Mouse (Mus musculus) embryonic facial prominence, embryonic 11.5 days (tissue): Measurements from ENCODE around the gene Tnip1. TPM values are rescaled to one million over a fixed set of nuclear protein-coding genes. Genes with fewer than 3 reads are reported as not detected.

Source experiments
- ATAC-seq: fragments of 200-750 bp; cut with Nextera tagmentation; replicated peaks from 2 replicates; pipeline ENCODE4 v1.8.0; 2017; ENCODE audit warnings: low read depth; ENCODE audit not compliant: insufficient number of reproducible peaks, low FRiP score, low TSS enrichment
- DNase-seq: peaks from one replicate; pipeline ENCODE4 v3.0.0-alpha.2; 2015; ENCODE audit warnings: low spot score
- H3K27ac ChIP-seq: fragments of 300-500 bp; sonication (generic); replicated peaks from 2 replicates; pipeline ENCODE4 v1.5.1; 2014; ENCODE audit warnings: mild to moderate bottlenecking, low read depth, low read length, control low read depth
- H3K27me3 ChIP-seq: fragments of 300-500 bp; sonication (generic); 2 replicates; pipeline ENCODE4 v1.6.1; 2014; ENCODE audit warnings: mild to moderate bottlenecking, low read length, moderate library complexity, mixed read lengths; ENCODE audit not compliant: control insufficient read depth, insufficient read depth
- H3K36me3 ChIP-seq: fragments of 300-500 bp; sonication (generic); replicated peaks from 2 replicates; pipeline ENCODE4 v1.6.1; 2014; ENCODE audit warnings: low read depth, mild to moderate bottlenecking, low read length, moderate library complexity, mixed read lengths; ENCODE audit not compliant: control insufficient read depth, insufficient read depth
- H3K4me1 ChIP-seq: fragments of 300-500 bp; sonication (generic); 2 replicates; pipeline ENCODE4 v1.6.1; 2014; ENCODE audit warnings: low read length, mixed read lengths; ENCODE audit not compliant: control insufficient read depth, insufficient read depth
- H3K4me2 ChIP-seq: fragments of 300-500 bp; sonication (generic); 2 replicates; pipeline ENCODE4 v1.6.1; 2014; ENCODE audit warnings: low read depth, mild to moderate bottlenecking, control low read depth, low read length, moderate library complexity
- H3K4me3 ChIP-seq: fragments of 300-500 bp; sonication (generic); 2 replicates; pipeline ENCODE4 v1.5.1; 2014; ENCODE audit warnings: low read depth, low read length, control low read depth
- H3K9ac ChIP-seq: fragments of 300-500 bp; sonication (generic); replicated peaks from 2 replicates; pipeline ENCODE4 v1.6.1; 2014; ENCODE audit warnings: mild to moderate bottlenecking, control low read depth, low read length
- H3K9me3 ChIP-seq: fragments of 300-500 bp; sonication (generic); replicated peaks from 2 replicates; pipeline ENCODE4 v1.6.1; 2016; ENCODE audit warnings: mild to moderate bottlenecking, low read length, inconsistent platforms, mixed read lengths; ENCODE audit not compliant: control insufficient read depth
- WGBS: fragments of 180-500 bp; shearing (Covaris S2); extraction: QIAGEN DNeasy Blood & Tissue Kit; methylation state at CpG from one replicate; pipeline ENCODE4 v1.1.7; 2014; 5-methylcytosine and 5-hydroxymethylcytosine counted together
- polyA plus RNA-seq: library from polyadenylated mRNA; unstranded; fragments of >200 nt; fragmentation: Nextera tagmentation; extraction: Ambion mirVana; gene quantifications from 2 replicates; pipeline ENCODE4 v1.2.1, GENCODE M21; 2014

Tnip1 gene
- polyA plus RNA-seq = 9.1 and 11.6 TPM in 2 replicates

DNA sequence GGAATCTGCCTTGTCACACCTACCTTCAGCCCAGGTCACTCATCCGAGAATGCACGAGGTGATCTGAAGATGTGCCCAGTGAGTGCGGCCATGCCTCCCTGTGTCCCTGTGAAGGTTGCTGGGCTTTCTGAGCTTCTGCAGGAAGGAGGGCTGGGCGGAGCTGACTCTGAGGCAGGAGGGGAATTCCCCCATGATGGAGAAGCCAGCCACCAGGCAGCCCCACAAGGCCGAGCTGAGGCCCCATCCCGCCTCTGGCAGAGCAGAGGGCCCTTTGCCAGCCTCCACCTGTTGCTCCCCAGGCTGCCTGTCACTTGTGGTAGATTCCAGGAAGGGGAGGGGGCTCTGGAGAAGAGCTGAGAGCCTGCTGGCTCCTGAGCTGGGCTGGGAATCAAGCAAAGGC lies at the start of gene Tnip1:
TSS of gene Tnip1 (minus strand) at position 108 of the 400 bp plus-strand sequence.
- Histone ChIP-seq H3K4me1 (no peaks in the 10 kb centered on the region), H3K36me3 (no peaks in the 10 kb centered on the region), H3K27me3 (no peaks in the 10 kb centered on the region), H3K9ac (peak within 1 kb of the TSS; percentile 37; the same call in 1 of the 2 replicates), H3K4me3 (no peak within 1 kb of the TSS), H3K9me3 (no peaks in the 10 kb centered on the region), H3K4me2 (no peak within 1 kb of the TSS; the same call in 1 of the 2 replicates), H3K27ac (no peak within 1 kb of the TSS; the same call in 1 of the 2 replicates)
- WGBS = 32% methylated on average over 6 of the region's 6 CpGs
- ATAC-seq (no peak), DNase-seq (no peak)

DNA sequence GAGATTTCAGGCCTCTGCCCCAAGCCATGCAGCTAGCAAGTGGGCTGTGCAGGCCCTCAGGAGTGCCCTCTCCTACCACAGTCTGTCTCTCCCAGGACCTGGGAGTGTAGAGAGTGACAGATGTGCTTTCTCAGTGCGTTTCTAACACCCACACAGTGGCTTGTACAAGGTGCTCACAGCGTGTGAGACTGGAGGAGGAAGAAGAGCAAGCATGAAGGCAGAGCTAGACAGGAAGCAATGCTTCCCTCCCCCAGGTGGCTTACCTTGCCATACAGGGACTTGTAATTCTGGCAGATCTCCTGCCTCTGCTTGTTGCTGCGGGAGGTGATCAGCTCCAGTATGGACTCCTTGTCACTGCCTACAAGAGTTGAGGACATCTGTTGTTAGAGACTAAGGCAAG lies 48.7 kb upstream of the Tnip1 start:
- H3K4me2 ChIP-seq = no peak overlapping the region
- no peak for DNase-seq
- no peak overlapping the region for H3K27ac ChIP-seq
- H3K36me3 ChIP-seq = no peaks in the 10 kb centered on the region; the same call in 1 of the 2 replicates
- no peaks in the 10 kb centered on the region for H3K4me1 ChIP-seq
- H3K9ac ChIP-seq = no peak overlapping the region
- no peak for ATAC-seq
- H3K27me3 ChIP-seq = no peaks in the 10 kb centered on the region
- 89% methylated on average over 3 of the region's 3 CpGs for WGBS
- H3K4me3 ChIP-seq = no peak overlapping the region
- no peaks in the 10 kb centered on the region for H3K9me3 ChIP-seq

DNA sequence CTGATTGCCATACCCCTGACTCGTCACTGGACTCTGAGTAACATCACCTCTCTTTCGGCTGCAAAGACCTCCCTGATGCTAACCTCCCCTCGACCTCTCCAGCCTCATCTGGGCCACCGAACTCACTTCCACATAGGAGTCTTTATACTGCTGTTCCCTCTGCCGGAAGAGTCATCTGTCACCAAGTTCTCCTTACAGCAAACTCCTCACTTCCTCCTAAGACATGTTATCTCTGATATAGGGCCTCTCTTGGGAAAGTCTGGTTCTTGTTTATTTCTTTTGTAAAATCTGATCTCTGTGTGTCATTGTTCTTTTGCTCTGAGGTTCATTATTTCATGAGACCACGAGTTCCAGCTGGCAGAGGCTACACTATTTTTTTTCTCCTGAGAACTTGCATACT lies 45.5 kb upstream of the Tnip1 start:
- Histone ChIP-seq H3K27me3 (no peaks in the 10 kb centered on the region), H3K4me3 (no peak overlapping the region), H3K4me2 (no peak overlapping the region), H3K36me3 (no peaks in the 10 kb centered on the region; the same call in 1 of the 2 replicates), H3K4me1 (no peaks in the 10 kb centered on the region), H3K9ac (no peak overlapping the region), H3K27ac (no peak overlapping the region), H3K9me3 (no peaks in the 10 kb centered on the region)
- DNase-seq = no peak
- 80% methylated on average over 6 of the region's 6 CpGs for WGBS
- no peak for ATAC-seq

DNA sequence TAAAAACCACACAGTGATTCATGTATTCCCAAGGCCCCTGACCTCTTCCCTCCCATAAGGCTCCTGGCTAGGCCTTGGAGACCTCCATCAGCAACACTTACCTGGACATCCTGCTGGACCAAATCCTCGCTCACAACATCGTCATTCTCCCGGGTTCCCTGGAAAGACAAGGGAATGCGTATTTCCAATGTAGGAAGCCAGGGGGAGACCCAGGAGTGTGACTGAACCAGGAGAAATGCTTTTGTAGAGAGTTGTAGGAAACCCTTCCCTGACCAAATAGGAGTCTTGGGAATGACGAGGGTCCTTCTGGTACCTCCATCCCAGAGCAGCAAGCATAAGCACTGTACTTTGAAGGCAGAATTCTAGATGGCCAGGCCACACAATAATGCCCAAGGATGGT lies 43.0 kb upstream of the Tnip1 start:
- Histone ChIP-seq H3K9me3 (no peaks in the 10 kb centered on the region), H3K36me3 (peaks cover 7% of the 10 kb centered on the region), H3K9ac (no peak overlapping the region), H3K4me2 (no peak overlapping the region), H3K4me1 (no peaks in the 10 kb centered on the region), H3K27ac (no peak overlapping the region), H3K4me3 (no peak overlapping the region), H3K27me3 (no peaks in the 10 kb centered on the region)
- 84% methylated on average over 5 of the region's 5 CpGs for WGBS
- DNase-seq = no peak
- no peak for ATAC-seq

DNA sequence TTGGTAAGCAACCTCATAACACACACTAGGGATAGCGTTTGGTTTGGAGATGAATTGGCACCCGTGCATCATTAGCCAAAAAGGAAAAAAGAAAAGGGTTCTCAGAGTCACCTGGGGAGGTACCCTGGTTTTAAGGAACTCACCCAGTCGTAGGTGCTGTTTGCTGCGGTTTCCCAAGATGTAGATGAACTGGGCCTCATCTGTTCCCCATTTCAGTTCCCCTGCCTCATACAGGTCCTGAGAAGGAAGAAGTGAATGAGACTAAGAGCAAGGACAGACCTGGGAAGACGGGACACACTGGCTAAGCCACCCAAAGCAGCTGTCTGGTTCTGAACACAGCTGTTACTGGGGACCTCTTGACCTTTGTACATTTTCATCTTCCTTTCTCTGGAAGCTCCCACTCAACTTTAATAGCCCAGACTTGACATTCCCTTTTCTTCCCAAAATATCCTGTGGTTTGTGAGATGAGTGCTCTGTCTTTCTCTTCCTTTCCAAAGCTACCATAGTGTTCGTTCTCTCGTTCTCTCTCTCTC lies 42.3 kb upstream of the Tnip1 start:
- no peak overlapping the region for H3K4me2 ChIP-seq
- no peaks in the 10 kb centered on the region for H3K4me1 ChIP-seq
- H3K27me3 ChIP-seq = no peaks in the 10 kb centered on the region
- H3K27ac ChIP-seq = no peak overlapping the region
- H3K36me3 ChIP-seq = peaks cover 7% of the 10 kb centered on the region
- 82% methylated on average over 7 of the region's 7 CpGs for WGBS
- DNase-seq (no peak), ATAC-seq (no peak)
- no peak overlapping the region for H3K9ac ChIP-seq
- no peak overlapping the region for H3K4me3 ChIP-seq
- no peaks in the 10 kb centered on the region for H3K9me3 ChIP-seq

DNA sequence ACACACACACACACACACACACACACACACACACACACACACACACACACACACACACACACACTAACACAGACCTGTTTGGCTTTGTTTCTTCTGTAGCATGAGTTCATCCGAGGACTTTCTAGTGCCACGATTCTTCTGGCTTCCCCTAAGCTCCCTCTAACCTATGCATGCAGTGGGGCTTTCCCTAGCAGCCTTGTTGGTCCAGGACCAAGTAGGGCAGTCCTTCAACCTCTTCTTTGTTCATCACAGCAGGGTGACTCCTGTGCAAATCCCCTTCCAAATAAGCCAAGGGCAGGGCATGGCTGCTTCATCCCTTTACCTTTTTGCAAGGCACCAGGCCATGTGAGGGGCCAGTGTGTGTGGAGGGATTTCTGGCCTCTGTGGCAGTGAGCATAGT lies 36.0 kb upstream of the Tnip1 start:
- H3K9ac ChIP-seq = no peak overlapping the region
- 40% methylated on average over 2 of the region's 2 CpGs for WGBS
- no peak overlapping the region for H3K4me3 ChIP-seq
- no peak for DNase-seq
- H3K9me3 ChIP-seq = no peaks in the 10 kb centered on the region
- peaks cover 7% of the 10 kb centered on the region for H3K36me3 ChIP-seq
- H3K4me2 ChIP-seq = no peak overlapping the region
- H3K27me3 ChIP-seq = no peaks in the 10 kb centered on the region
- H3K4me1 ChIP-seq = no peaks in the 10 kb centered on the region
- no peak for ATAC-seq
- H3K27ac ChIP-seq = no peak overlapping the region

DNA sequence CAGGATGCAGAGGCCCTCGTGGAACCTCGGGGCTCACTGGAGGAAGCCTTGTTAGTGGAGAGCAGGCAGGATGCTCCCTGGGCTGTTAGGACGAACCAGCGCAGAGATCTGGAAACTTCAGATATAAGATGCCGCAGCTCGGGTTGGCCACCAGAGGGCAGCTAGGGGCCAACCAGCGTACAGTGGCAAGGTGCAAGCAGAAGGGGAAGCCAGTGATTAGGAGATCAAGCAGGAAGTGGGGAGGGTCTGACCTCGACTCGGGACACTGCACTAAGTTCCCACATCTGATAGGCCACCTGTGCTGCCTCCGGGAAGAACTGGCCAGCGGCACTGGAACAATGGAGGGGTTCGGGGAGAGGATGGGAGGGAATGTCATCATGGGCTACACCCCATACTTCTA lies 35.6 kb upstream of the Tnip1 start:
- peaks cover 7% of the 10 kb centered on the region for H3K36me3 ChIP-seq
- 9% methylated on average over 10 of the region's 12 CpGs for WGBS
- ATAC-seq = 0 out of 2 replicates have a peak, but pooled peaks have one; percentile 34
- H3K4me3 ChIP-seq = no peak overlapping the region
- H3K9me3 ChIP-seq = no peaks in the 10 kb centered on the region
- H3K27ac ChIP-seq = no peak overlapping the region
- no peak overlapping the region for H3K4me2 ChIP-seq
- DNase-seq = peak; percentile 83
- no peak overlapping the region for H3K9ac ChIP-seq
- H3K27me3 ChIP-seq = no peaks in the 10 kb centered on the region
- H3K4me1 ChIP-seq = no peaks in the 10 kb centered on the region

DNA sequence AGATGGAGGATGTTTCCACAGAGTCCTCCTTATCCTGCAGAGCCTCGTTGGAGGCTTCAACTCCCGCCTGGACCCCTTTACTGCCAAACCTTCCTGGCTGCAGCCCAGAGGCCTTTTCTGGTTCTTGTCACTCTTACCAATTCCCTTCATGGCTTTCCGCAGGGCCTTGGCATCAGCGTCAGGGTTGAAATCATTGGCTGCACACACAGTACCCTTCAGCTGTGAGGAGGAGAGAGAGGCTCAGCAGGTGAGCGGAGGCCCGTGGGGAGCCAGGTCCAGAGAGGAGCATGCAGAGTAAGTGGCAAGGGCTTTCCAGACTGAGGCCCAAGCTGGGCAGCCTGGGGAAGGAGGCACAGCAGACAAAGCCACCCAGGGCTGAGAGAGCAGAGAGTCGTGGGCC lies 33.5 kb upstream of the Tnip1 start:
- no peak overlapping the region for H3K4me2 ChIP-seq
- ATAC-seq (no peak), DNase-seq (no peak)
- no peaks in the 10 kb centered on the region for H3K4me1 ChIP-seq
- H3K4me3 ChIP-seq = no peak overlapping the region
- no peak overlapping the region for H3K27ac ChIP-seq
- H3K9ac ChIP-seq = no peak overlapping the region
- no peaks in the 10 kb centered on the region for H3K27me3 ChIP-seq
- WGBS = 70% methylated on average over 7 of the region's 7 CpGs
- peaks cover 4% of the 10 kb centered on the region; the same call in 1 of the 2 replicates for H3K36me3 ChIP-seq
- no peaks in the 10 kb centered on the region for H3K9me3 ChIP-seq
